Mouse (Mus musculus): ENCODE measurements around the gene Pmpca. TPM values are rescaled to one million over a fixed set of nuclear protein-coding genes. Genes with fewer than 3 reads are reported as not detected.
A peak's percentile ranks its signal among the peaks of the same experiment; 100 is the strongest.

Pmpca gene
- polyA plus RNA-seq (2014; fragmentation: Nextera tagmentation; extraction: Ambion mirVana): 76.8 and 81.6 TPM in 2 replicates

DNA sequence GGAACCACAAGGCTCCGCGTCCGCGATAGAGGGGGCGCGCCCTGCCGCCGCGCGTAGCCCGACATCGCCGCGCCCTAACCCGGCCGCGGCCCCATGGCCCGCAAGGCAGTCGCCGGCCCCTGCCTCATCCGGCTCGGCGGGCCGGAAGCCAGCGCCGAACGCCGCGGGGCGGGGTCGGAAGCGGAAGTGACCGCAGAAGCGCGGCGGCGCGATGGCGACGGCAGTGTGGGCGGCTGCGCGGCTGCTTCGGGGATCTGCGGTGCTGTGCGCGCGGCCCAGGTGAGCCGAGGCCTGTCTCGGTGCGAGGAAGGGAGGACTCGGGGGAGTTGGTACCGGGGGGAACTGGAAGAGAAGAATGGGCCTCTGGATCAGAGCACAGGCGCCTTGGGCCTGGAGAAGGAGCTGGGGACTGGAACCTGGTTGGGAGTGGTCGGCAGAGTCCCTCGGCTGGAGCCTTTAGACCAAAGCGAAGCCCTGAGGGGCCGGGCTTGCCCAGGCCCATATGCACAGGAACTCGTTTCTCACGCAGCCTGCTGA, at the start of gene Pmpca, which contains the start of gene Entr1:
TSS of gene Pmpca (plus strand) at position 186 of the 537 bp plus-strand sequence.
TSS of gene Entr1 (minus strand) at position 163 of the 537 bp plus-strand sequence.
- H3K36me3 ChIP-seq (replicated peaks; ENCODE audit: control insufficient read depth, insufficient read depth): peaks cover 77% of the 10 kb centered on the region
- H3K9ac ChIP-seq: peak within 1 kb of the TSS; percentile 96
- DNase-seq (ENCODE audit: low spot score) (peak; percentile 90), ATAC-seq (ENCODE audit: low FRiP score) (peak; percentile 92)
- peak within 1 kb of the TSS; percentile 98 for H3K4me3 ChIP-seq (replicated peaks; ENCODE audit: low read length)
- H3K27me3 ChIP-seq (ENCODE audit: control insufficient read depth, insufficient read depth, low read length): no peaks in the 10 kb centered on the region
- WGBS: under 1% methylated on average over 60 of the region's 60 CpGs
- peaks cover 23% of the 10 kb centered on the region for H3K4me1 ChIP-seq (replicated peaks; ENCODE audit: control insufficient read depth, insufficient read depth, low read length)
- no peaks in the 10 kb centered on the region for H3K9me3 ChIP-seq (ENCODE audit: control insufficient read depth, low read length)
- peak within 1 kb of the TSS; percentile 96 for H3K4me2 ChIP-seq (replicated peaks)
- peak within 1 kb of the TSS; percentile 75 for H3K27ac ChIP-seq

DNA sequence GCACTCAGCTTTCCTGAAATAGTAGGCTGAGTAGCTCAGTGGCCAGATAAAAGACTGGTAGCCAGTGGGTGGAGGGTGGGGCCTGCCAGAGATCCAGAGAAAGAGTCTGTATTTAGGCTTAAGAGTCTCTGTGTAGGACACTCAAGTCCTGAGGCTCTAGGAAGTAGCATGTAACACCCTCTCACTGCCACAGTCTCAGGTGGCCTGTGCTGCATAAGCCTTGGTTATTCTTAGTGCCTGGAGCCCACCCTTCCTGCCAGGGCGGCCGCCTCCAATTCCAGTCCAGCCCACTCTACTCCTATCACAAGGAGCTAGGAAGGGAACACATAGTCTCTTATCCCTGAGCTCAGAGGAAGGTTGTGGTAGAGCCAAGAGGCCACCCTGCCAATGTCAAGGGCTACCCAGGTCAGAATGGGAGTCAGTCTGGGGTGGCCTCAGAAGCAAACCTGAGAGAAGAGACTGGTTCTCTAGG, 47.6 kb upstream of the Pmpca start:
- no peak for DNase-seq (ENCODE audit: low spot score)
- Histone ChIP-seq H3K9ac (no peak overlapping the region), H3K27ac (no peak overlapping the region; the same call in 1 of the 2 replicates), H3K9me3 (ENCODE audit: control insufficient read depth, low read length) (no peaks in the 10 kb centered on the region), H3K4me3 (replicated peaks; ENCODE audit: low read length) (no peak overlapping the region), H3K4me2 (replicated peaks) (no peak overlapping the region), H3K4me1 (replicated peaks; ENCODE audit: control insufficient read depth, insufficient read depth, low read length) (no peaks in the 10 kb centered on the region), H3K27me3 (ENCODE audit: control insufficient read depth, insufficient read depth, low read length) (no peaks in the 10 kb centered on the region), H3K36me3 (replicated peaks; ENCODE audit: control insufficient read depth, insufficient read depth) (peaks cover 81% of the 10 kb centered on the region)
- 85% methylated on average over 2 of the region's 2 CpGs for WGBS
- no peak for ATAC-seq (ENCODE audit: low FRiP score)

DNA sequence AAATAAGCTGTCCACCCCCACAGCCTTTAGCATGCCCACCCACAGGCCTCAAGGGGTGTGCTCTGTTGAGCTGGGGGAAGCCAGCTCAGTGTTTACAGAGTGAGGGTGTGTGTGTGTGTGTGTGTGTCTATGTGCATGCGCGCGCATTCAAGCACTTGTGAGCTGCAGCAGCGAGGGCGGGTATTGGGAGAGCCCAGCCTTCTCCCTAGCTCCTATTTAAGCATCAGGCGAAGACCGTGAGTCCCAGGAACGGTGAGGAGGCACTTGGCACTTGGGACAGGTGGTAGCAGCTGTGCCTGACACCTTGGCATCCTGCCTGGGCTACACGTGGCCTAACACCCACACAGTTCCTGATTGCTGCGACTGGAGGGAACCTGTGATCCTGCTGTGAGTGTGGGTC, 47.1 kb upstream of the Pmpca start:
- Histone ChIP-seq H3K9ac (no peak overlapping the region), H3K27me3 (ENCODE audit: control insufficient read depth, insufficient read depth, low read length) (no peaks in the 10 kb centered on the region), H3K4me2 (replicated peaks) (no peak overlapping the region), H3K4me3 (replicated peaks; ENCODE audit: low read length) (no peak overlapping the region), H3K27ac (0 out of 2 replicates have a peak overlapping the region, but pooled peaks have one; percentile 4), H3K4me1 (replicated peaks; ENCODE audit: control insufficient read depth, insufficient read depth, low read length) (no peaks in the 10 kb centered on the region), H3K36me3 (replicated peaks; ENCODE audit: control insufficient read depth, insufficient read depth) (peaks cover 86% of the 10 kb centered on the region), H3K9me3 (ENCODE audit: control insufficient read depth, low read length) (no peaks in the 10 kb centered on the region)
- ATAC-seq (ENCODE audit: low FRiP score) (no peak), DNase-seq (ENCODE audit: low spot score) (no peak)
- WGBS: 80% methylated on average over 10 of the region's 10 CpGs

DNA sequence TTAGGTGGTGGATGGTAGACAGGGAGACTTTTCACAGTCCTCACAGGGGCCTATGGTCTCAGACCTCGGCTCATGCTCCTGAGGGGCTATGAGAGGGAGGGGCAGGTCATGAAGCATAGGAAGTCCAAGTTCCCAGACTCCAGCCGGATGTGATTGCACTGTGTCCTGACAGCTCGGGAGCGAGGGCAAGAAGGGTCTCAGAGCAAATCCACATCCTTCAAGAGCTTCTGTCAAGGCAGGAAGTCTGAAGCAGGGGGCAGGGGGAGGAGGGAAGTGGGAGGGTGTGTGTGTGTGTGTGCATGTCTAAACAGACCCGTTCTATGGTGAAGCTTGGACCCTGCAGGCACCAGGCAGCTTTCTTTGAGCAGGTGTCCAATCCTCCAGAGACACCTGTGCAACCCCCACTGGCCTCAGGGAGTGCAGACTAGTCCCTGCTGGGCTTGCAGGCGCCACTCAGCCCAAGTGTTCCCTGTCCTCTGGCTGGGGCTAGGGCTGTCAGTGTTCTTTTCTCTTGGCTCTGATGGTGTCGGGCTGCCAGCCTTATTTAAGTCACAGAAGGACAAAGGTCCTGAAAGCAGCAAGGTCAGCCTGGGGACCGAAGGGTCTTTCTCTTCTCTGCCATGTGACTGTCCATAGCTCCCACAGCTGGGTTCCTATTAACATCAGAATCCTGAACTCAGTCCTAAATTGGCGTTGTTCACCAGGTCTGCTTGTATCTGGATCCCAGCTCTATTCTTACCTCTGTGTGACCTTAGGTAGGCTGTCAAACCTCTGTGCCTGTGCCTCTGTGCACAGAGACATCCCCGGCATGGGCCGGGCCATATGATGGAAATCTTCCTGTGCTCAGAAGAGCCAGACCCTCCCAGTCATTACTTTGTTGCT, 46.3 kb upstream of the Pmpca start:
- Histone ChIP-seq H3K9me3 (ENCODE audit: control insufficient read depth, low read length) (no peaks in the 10 kb centered on the region), H3K4me3 (replicated peaks; ENCODE audit: low read length) (no peak overlapping the region), H3K27ac (0 out of 2 replicates have a peak overlapping the region, but pooled peaks have one; percentile 4), H3K4me2 (replicated peaks) (no peak overlapping the region), H3K9ac (no peak overlapping the region), H3K36me3 (replicated peaks; ENCODE audit: control insufficient read depth, insufficient read depth) (peaks cover 94% of the 10 kb centered on the region), H3K27me3 (ENCODE audit: control insufficient read depth, insufficient read depth, low read length) (no peaks in the 10 kb centered on the region), H3K4me1 (replicated peaks; ENCODE audit: control insufficient read depth, insufficient read depth, low read length) (no peaks in the 10 kb centered on the region)
- ATAC-seq (ENCODE audit: low FRiP score) (no peak), DNase-seq (ENCODE audit: low spot score) (no peak)
- WGBS: 76% methylated on average over 11 of the region's 11 CpGs

DNA sequence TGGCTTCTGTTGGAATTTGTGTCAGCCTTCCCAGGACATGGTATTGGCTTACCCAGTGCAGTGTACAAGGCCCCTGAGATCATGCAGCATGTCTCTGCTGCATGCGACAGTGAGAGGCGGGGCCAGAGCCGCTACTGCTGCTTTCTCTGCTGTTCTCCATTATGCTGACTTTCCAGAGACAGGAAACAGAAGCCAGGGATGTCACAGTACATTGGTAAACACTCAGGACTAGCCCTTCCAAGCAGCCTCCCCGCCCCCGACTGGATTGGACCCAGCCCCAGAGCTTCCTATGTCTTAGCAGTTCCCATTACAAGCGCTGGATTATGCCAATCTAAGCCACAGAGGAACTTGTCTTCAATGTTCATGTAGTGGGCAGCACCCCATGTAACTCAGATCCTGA, 40.9 kb upstream of the Pmpca start:
- Histone ChIP-seq H3K27me3 (ENCODE audit: control insufficient read depth, insufficient read depth, low read length) (no peaks in the 10 kb centered on the region), H3K27ac (no peak overlapping the region), H3K9ac (no peak overlapping the region), H3K4me2 (replicated peaks) (no peak overlapping the region), H3K4me3 (replicated peaks; ENCODE audit: low read length) (no peak overlapping the region), H3K9me3 (ENCODE audit: control insufficient read depth, low read length) (no peaks in the 10 kb centered on the region), H3K4me1 (replicated peaks; ENCODE audit: control insufficient read depth, insufficient read depth, low read length) (peaks cover 15% of the 10 kb centered on the region), H3K36me3 (replicated peaks; ENCODE audit: control insufficient read depth, insufficient read depth) (peaks cover 70% of the 10 kb centered on the region)
- no peak for DNase-seq (ENCODE audit: low spot score)
- 73% methylated on average over 6 of the region's 6 CpGs for WGBS
- ATAC-seq (ENCODE audit: low FRiP score): no peak

DNA sequence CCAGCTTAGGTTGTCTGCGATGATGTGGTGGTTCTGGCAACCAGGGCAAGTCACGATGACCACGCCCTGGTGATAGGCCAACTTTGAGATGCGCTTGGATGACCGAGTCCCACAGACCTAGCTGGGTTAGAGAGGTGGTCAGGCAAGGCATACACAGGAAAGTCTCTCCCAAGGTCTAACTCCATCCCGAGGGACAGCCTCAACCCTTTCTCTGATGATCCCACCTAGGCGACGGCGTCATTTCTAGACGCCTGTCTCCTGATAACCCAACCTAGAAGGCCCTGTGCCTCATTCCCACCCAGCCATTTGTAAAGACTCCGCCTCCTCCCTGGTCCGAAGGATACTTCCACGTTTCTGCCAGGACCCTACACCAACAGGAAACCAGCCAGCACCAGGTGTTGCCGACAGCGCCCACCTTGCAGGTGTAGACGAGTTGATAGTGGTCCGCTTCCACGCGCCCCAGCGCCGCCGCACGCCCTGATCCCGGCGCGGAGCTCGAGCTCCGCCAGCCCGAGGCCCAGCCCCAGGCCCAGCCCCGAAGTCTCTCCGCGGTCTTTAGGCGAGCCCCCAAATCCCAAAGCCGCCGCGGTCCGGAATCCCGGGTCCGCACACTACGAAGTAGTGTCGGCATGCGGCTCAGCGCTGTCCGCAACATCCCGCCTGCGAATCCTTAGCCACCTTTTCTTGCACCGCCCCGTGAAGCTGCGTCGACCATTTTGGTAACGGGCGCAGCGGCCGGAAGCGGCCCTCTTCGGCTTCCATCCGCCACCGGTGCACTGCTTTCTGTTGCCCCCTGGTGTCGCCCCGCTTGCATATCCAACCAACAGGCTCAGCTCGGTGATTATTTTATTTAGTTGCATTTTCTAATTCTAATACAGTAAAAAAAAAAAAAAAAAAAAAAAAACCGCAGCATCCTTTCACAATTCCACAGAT, 37.5 kb upstream of the Pmpca start, which contains the start of gene Dnlz:
TSS of gene Dnlz (minus strand) at position 753 of the 933 bp plus-strand sequence.
- DNase-seq (ENCODE audit: low spot score) (peak; percentile 93), ATAC-seq (ENCODE audit: low FRiP score) (peak; percentile 85)
- Histone ChIP-seq H3K4me1 (replicated peaks; ENCODE audit: control insufficient read depth, insufficient read depth, low read length) (peaks cover 21% of the 10 kb centered on the region), H3K27ac (peak within 1 kb of the TSS; percentile 90), H3K4me2 (replicated peaks) (peak within 1 kb of the TSS; percentile 76), H3K36me3 (replicated peaks; ENCODE audit: control insufficient read depth, insufficient read depth) (peaks cover 36% of the 10 kb centered on the region), H3K27me3 (ENCODE audit: control insufficient read depth, insufficient read depth, low read length) (no peaks in the 10 kb centered on the region), H3K9me3 (ENCODE audit: control insufficient read depth, low read length) (no peaks in the 10 kb centered on the region), H3K4me3 (replicated peaks; ENCODE audit: low read length) (peak within 1 kb of the TSS; percentile 68), H3K9ac (peak within 1 kb of the TSS; percentile 98)
- WGBS: 2% methylated on average over 62 of the region's 62 CpGs

DNA sequence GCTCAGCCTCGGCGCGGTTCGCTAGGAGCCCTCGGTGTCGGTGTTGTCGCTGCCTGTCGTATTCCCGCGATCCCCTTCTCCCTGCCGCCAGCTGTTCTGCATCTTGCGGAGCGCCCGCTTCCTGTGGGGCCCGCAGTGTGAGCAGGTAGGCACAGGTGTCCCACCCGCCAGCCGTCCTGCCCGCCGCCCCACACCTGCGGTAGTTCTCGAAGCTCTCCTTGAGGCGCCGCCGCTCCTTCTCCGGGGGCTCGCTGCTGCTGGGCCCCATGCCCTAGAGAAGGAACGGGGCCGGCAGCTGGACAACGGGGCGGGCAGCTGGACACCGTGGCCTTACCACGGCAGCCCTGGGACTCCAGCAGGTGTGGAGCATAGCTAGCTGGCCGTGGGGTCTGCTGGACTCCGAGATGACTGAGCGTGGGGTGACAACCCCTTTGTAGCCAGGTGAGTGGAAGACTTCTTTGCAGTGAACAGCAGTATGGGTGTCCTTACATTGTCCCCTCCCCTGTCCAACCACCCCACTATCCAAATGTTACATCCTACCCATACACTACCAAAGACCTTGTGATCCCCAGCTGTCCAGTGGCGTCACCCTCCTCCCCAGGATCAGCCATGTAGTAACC, 36.7 kb upstream of the Pmpca start:
- Histone ChIP-seq H3K4me2 (replicated peaks) (peak overlapping the region; percentile 76), H3K4me1 (replicated peaks; ENCODE audit: control insufficient read depth, insufficient read depth, low read length) (peaks cover 21% of the 10 kb centered on the region), H3K27me3 (ENCODE audit: control insufficient read depth, insufficient read depth, low read length) (no peaks in the 10 kb centered on the region), H3K4me3 (replicated peaks; ENCODE audit: low read length) (peak overlapping the region; percentile 68), H3K9ac (peak overlapping the region; percentile 98), H3K36me3 (replicated peaks; ENCODE audit: control insufficient read depth, insufficient read depth) (peaks cover 28% of the 10 kb centered on the region), H3K9me3 (ENCODE audit: control insufficient read depth, low read length) (no peaks in the 10 kb centered on the region), H3K27ac (peak overlapping the region; percentile 90)
- ATAC-seq (ENCODE audit: low FRiP score): peak; percentile 29; the same call in 1 of the 2 replicates
- no peak for DNase-seq (ENCODE audit: low spot score)
- 1% methylated on average over 36 of the region's 36 CpGs for WGBS

DNA sequence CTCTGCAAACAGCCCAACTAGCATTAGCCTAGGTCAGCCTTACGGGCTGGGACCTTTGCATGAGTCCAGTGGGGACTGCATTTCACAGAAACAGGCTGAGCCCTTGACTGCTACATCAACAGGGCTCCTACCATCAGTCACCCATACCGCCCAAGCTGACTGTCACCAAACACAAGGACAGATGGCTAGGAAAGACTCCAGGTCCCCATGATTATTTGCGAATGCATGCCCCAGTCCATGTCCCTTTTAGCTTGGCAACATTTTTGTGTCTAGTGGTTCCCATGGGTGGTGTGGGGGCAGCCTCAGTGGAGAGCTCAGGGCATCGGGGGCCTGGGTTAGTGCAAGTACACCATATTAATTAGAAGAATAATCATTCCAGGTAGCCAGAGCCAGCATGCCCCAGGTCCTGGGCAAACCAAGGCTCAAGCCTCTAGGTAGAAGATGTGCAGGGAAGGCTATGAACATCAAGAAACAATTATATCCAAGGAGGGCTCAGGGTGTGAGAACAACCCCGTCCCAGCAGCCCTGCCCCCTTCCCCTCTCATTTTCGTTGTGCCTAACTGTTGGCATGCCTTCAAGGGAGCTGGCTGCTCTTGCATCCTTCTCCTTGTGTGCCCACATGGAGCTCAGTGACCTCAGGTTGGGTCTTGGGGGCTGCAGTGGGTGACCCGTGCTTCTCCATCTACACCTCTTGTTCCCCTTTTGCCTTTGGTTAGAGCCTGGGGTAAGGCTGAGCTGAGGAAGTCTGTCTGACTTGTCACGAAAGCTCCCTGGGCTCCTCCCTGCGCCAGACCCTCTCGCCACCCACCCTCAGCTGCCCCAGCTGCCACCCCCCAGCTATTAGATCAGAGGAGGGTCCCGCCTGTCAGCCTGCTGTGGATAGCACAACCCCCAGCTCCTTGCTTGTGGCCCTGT, 35.8 kb upstream of the Pmpca start:
- no peak for ATAC-seq (ENCODE audit: low FRiP score)
- Histone ChIP-seq H3K4me1 (replicated peaks; ENCODE audit: control insufficient read depth, insufficient read depth, low read length) (peaks cover 21% of the 10 kb centered on the region), H3K4me2 (replicated peaks) (peak overlapping the region; percentile 76), H3K4me3 (replicated peaks; ENCODE audit: low read length) (peak overlapping the region; percentile 68), H3K36me3 (replicated peaks; ENCODE audit: control insufficient read depth, insufficient read depth) (peaks cover 19% of the 10 kb centered on the region), H3K27me3 (ENCODE audit: control insufficient read depth, insufficient read depth, low read length) (no peaks in the 10 kb centered on the region), H3K9ac (peak overlapping the region; percentile 98), H3K9me3 (ENCODE audit: control insufficient read depth, low read length) (no peaks in the 10 kb centered on the region), H3K27ac (peak overlapping the region; percentile 90; the same call in 1 of the 2 replicates)
- 91% methylated on average over 11 of the region's 11 CpGs for WGBS
- DNase-seq (ENCODE audit: low spot score): no peak

Measured in hindbrain, embryonic 14.5 days (tissue).